Mouse (Mus musculus): Measurements from ENCODE around the gene Trpm8. TPM values are rescaled to one million over a fixed set of nuclear protein-coding genes. Genes with fewer than 3 reads are reported as not detected.

The Trpm8 gene
- total RNA-seq, 2 experiments from 2014 or later, result 0.61 to 0.68 TPM

DNA sequence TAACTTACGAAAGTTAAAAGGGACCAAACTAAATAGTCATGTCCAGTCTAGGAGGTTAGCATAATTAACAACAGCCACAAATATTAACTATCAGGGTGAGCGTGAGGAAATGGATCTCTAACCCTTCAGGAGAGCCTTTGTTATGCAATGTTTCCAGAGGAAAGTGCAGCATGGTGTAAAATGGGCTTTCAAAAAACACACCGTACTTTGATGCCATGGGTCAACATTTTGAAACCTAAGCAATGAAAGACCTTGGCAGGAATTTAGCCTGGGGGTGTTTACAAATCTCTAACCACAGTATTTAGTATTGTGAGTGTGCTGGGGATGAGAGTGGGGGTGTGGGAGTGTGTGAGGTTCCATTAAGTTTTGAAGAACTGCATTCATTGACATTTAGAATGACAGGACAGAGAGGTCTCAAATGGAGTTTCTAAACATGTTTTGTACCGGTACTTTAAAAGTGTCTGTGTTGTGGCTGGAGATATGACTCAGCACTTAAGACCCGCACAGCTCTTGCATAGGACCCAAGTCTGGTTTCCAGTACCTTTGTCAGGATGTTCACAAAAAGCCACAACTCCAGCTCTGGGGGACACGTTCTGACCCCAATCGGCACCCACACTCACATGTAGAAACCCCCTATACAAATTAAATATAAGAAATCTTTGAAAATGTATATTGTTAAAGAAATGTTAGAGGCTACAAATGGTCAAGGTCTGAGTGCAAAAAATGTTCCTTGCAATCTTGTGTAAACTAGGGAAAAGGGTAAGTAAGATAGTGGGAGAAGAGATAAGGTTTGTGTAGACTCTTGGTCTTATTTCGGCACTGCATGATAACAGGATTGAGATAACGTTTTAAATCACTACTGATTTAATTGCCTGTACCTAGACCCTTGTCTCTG lies 1.9 kb downstream of the Trpm8 start:
- no peak for DNase-seq (ENCODE audit: low spot score in 2 of 2)
- intact Hi-C loops (cut with DNase I), result loop anchor here (2.0 kb wide), 1 partner anchor 19 kb away; no protein-coding TSS in a partner anchor

GRCm38 (mm10) chr1:88280006-88280690 lies 2.7 kb downstream of the Trpm8 start:
- no peak for DNase-seq (ENCODE audit: low spot score in 2 of 2)
- intact Hi-C loops (cut with DNase I), result loop anchor here (2.0 kb wide), 1 partner anchor 19 kb away; no protein-coding TSS in a partner anchor

DNA sequence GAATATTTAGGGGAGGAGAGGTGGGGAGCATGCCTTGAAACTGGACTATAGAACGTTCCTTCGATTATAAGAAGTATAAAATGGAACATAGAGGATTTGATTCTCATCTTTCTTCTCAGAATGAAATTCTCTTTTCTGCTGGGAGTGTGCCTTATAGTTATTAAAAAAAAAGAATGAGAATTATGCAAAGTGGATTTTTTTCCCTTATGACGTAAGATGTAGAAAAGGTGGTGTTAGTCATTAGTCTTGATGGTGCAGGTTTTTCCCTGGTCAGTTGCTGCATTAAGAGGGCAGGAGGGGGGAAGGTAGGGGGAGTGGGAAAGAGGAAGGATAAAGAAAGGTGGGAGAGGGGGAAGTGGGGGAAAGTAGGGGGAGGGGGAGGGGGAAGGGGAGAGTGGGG lies 4.8 kb downstream of the Trpm8 start:
- intact Hi-C loops (cut with DNase I), result no loop called here
- DNase-seq (ENCODE audit: low spot score in 2 of 2), result no peak

- DNase-seq (ENCODE audit: low spot score in 2 of 2), result no peak
- intact Hi-C loops (cut with DNase I), result no loop called here
Observed at GRCm38 (mm10) chr1:88283376-88284227, 6.1 kb downstream of the Trpm8 start.

DNA sequence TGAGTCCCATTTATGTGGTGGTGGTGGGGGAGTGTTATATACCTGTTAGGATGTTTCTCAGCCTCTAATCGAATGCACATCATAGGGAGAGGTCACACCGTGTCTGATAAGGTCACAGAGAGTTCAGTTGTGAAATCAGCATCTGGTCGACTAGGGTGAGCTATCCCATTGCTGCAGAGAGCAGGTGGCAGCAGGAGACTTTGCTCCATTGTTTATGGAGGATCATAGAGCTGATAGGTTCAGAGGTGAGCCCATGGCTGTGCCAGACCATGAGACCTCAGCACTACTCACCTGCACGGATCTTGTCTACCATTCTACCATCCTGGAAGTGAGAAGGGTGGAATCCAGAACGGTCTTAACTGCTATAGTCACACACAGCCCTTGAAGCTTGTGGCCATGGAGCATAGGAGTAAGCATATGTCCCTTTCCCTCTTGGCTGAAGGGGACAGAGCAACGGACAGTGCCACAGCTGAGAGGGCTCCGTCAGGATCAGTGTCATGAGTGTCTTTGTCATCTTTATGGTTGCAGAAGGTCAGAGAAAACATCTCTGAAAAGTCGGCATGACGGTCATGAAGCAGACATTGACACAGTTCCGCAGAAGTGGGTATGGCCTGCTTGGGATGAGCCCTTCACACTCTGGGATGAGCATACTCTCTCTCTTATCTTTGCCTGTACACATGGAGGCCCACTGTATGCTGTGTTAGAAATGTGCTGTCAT lies 6.9 kb downstream of the Trpm8 start:
- no peak for DNase-seq (ENCODE audit: low spot score in 2 of 2)
- intact Hi-C loops (cut with DNase I), result no loop called here

DNA sequence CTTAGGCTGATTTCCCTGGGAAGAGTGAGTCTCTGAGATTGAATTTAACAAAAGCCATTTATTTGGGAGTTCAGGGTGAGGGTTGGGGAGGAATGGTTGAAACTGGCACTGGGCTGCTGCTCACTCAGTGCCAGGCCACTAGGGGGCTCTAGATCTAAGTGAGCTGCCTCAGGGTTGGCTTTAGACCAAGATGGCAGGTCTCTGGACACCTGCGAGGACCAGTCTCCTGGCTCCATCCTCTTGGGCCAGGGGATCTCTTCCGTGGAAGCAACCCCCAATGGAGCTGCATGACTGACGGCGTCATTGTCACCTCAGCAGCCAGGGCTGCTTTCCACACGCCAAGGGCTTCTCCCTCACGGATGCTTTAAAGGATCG lies 7.5 kb downstream of the Trpm8 start:
- no peak for DNase-seq (ENCODE audit: low spot score in 2 of 2)
- intact Hi-C loops (cut with DNase I), result loop anchor here (5.0 kb wide), 1 partner anchor 133 kb away; no protein-coding TSS in a partner anchor

- intact Hi-C loops (cut with DNase I), result loop anchor here (5.0 kb wide), 1 partner anchor 133 kb away; no protein-coding TSS in a partner anchor
- DNase-seq (ENCODE audit: low spot score in 2 of 2), result no peak
Observed at GRCm38 (mm10) chr1:88285652-88286051, 8.2 kb downstream of the Trpm8 start.

GRCm38 (mm10) chr1:88286136-88286845 lies 8.8 kb downstream of the Trpm8 start:
- intact Hi-C loops (cut with DNase I), result loop anchor here (5.0 kb wide), 1 partner anchor 134 kb away; no protein-coding TSS in a partner anchor
- no peak for DNase-seq (ENCODE audit: low spot score in 2 of 2)

DNA sequence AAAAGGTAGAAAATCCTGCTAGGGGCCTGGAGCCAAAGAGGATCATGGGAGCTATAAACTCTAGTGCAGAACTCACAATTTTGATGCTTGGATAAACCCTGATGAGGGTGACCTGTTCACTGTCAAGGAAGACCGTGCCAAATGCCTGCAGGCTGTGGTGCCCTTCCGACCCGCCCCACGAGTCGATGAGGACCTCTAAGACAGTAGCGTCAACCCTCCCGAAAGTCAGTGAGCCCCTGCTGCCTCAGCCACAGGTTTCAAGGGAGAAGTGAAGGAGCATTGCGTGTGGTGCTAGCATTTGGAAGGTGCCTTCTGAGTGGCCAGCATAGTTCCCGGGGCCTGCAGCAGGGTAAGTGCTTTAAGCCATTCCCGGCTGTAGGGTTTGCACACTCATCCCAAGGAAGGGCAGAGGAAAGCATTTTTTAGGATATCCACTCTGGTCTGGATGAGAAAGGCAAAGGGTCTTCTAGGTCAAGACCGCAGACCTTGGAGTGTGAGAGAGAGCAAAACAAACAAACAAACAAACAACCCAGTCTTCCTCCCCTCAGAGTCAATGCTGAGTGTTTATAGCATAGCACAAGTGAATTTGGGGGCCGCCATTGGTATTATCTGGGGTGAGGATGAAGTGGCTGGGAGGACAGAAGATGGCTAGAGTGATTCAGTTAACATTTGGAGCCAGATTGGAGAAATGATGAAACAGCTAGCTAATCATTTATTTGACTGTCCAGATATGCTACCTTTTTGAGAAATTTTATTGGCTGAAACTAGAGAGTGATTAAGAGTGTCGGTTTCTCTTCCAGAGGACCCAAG lies 9.6 kb downstream of the Trpm8 start:
- DNase-seq (ENCODE audit: low spot score in 2 of 2), result no peak
- intact Hi-C loops (cut with DNase I), result loop anchor here (5.0 kb wide), 1 partner anchor 135 kb away; no protein-coding TSS in a partner anchor

- peak in 1 of 2 experiments; percentile 72 for DNase-seq (ENCODE audit: low spot score in 2 of 2)
- intact Hi-C loops (cut with DNase I), result loop anchor here (5.0 kb wide), 1 partner anchor 135 kb away; no protein-coding TSS in a partner anchor
Observed at GRCm38 (mm10) chr1:88287697-88287980, 10.2 kb downstream of the Trpm8 start.

- intact Hi-C loops (cut with DNase I), result loop anchor here (5.0 kb wide), 1 partner anchor 136 kb away; no protein-coding TSS in a partner anchor
- no peak for DNase-seq (ENCODE audit: low spot score in 2 of 2)
Observed at GRCm38 (mm10) chr1:88288056-88288788, 10.8 kb downstream of the Trpm8 start.

DNA sequence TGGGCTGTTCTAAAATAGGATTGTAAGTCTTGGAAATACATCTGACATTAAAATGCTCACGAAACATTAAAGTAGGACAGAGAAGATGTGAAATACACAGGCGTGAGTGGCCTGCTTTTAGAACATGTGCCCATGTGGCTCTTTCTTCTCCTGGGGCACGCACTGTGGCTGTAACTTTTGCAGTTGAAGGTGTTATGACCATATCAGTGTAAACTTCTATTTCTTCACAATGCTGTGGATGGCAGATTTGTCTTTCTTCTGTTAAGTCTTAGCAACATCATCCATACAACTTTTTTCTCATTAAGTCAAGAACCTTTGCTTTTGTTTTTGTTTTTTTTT lies 11.3 kb downstream of the Trpm8 start:
- no peak for DNase-seq (ENCODE audit: low spot score in 2 of 2)
- intact Hi-C loops (cut with DNase I), result loop anchor here (5.0 kb wide), 1 partner anchor 136 kb away; no protein-coding TSS in a partner anchor

- intact Hi-C loops (cut with DNase I), result loop anchor here (5.0 kb wide), 1 partner anchor 137 kb away; no protein-coding TSS in a partner anchor
- no peak for DNase-seq (ENCODE audit: low spot score in 2 of 2)
Observed at GRCm38 (mm10) chr1:88289152-88289551, 11.7 kb downstream of the Trpm8 start.

GRCm38 (mm10) chr1:88289917-88290316 lies 12.5 kb downstream of the Trpm8 start:
- DNase-seq (ENCODE audit: low spot score in 2 of 2), result peak in 1 of 2 experiments; percentile 66

DNA sequence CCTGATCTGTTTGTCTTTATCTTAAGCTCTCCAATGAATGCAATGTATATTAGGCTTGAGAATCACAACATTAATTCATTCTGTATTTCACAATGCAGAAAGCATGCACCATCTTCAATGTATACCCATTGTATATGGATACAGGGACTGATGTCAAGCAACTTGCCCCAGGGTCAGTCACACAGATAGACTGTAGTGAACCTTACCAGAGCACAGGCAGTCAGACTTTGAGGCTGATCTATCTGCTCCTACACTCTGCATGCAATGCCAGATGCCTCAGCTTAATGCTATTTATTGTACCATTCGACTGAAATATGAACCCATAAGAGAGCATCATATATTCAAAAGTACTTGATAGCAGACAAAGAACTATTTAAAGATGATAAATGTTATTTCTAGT lies 13.1 kb downstream of the Trpm8 start:
- intact Hi-C loops (cut with DNase I), result no loop called here
- DNase-seq (ENCODE audit: low spot score in 2 of 2), result no peak

More at GRCm38 (mm10) chr1:88289917-88290316, 12.5 kb downstream of the Trpm8 start:
- intact Hi-C loops (cut with DNase I), result loop anchor here (5.0 kb wide), 1 partner anchor 138 kb away; no protein-coding TSS in a partner anchor

DNA sequence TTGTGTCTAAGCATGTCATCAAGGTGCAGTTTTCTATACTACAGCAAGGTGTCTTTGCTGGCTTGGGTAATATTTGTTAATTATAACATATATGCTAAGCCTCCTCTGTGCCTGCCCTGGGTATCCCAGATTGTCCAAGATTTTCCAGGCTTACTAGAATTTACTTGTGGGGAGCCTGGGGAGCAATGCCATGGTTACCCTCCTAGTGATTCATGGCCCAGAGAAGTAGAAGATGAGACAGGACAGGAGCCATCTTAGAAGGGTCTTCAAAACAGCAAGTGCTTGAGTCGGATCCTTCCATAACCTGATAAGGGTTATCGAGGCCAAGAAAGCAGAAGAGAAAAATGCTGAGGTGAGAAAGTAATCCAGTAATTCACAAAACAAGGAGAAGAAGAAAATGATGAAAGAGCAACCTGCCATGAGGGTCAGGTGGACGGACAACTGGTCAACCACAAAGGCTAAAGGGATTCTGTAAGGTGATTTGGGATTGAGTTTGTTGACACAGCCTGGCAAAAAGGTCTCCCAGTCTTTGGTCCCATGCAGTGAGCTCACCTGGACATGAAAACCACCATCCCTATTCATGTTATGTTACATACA lies 14.0 kb downstream of the Trpm8 start:
- DNase-seq (ENCODE audit: low spot score in 2 of 2), result no peak
- intact Hi-C loops (cut with DNase I), result no loop called here

Data from left cerebral cortex, postnatal 14 days (tissue).